Mouse (Mus musculus): ENCODE measurements at regions not wholly inside any gene's neighbourhood (a gene's known extent, or its start where the extent isn't known, plus 50 kb on each side); places are given as distances from the start of the nearest gene placed in this dataset.

GRCm38 (mm10) chr10:117896911-117897643 lies 51.2 kb upstream of the Rap1b start:
- no peak for DNase-seq

DNA sequence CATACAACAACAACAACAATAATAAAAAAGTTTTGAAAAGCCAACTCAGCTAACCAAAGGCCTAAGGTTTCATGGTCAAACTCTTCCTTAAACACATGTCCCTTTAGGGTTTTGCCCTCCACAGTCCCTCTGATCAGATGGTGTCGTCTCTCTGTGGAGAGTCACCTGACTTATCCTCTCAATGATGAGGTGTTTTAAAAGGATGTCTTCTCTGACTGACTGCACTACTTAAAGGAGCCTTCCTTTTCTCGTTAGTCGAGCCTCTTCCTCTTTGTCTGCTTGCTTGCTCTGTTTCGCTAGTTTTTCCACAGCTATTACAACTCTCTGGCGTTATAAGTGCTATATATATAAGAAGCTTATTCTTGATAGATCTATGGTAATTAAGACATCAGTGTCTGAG lies 51.9 kb upstream of the Rap1b start:
- no peak for DNase-seq

DNA sequence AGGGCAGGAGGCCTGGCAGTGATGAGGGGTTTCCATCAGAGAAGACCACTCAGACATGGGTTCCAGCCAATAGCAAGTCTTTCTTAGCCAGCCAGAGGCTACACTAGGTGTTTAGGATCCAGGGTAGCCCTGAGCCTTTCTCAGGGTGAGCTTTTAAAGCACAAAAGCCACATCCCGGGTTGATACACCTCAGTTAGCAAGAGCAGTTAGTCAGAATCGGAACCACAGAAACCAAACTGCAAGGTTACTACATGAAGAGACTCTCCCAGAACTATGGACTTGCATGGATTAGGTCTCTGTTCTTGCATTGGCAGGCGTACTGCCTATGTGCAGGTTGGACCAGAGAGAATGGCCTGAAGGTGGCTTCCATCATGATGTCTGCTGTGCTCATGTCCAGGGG lies 52.6 kb upstream of the Rap1b start:
- no peak for DNase-seq

DNA sequence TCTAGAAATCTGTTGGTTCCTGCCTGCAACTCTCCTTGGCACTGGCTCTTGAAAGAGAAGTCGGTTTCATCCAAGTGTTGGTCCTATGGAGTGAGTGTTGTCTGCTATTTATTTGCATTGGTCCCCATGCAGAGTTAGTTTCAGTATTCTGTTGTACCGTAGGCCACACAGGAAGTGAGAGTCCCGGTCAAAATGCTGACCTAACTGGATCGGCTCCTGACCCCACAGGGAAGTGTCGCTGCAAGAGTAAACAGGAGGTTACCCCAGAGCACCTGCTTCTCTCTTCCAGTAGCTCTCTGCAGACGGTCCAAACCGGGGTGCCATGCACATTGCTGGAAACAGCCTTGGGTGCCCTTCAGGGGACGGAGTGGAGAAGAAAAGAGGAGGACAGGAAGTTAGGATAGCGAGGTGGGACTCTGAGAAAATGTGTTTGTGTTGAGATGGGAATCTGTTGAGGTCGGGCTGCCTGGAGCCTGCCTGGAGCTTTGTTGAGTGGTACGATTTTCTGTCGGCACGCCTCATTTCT lies 53.6 kb upstream of the Rap1b start:
- DNase-seq, result no peak

DNA sequence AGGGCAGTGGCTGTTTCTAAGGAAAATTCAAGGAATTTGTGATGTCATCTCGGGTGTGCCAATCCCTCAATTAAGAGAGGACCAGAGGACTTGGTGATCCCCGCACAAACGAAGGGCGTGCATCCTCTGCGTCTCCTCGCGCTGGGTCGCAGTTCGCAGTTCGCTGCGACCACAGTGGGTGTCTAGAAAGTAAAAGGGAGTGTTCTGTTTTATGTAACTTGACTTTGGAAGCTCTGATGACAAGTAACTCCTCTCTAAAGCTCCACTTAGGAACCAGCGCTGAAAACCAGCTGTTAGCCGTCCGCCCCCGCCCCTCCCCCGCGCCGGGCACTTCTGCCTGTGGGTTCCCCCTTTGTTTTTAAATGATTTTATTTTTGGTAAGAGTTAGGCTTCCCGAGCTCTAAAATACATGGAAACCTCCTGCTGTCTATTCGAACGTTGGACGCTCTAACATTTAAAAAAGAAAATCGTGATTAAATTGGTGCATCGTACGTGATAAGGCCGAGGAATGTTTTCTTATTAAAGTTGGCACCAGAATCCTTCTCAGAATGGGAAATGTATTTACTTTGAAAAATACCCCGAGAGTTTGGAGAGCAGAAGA lies 59.9 kb upstream of the Rap1b start:
- DNase-seq, result no peak

DNA sequence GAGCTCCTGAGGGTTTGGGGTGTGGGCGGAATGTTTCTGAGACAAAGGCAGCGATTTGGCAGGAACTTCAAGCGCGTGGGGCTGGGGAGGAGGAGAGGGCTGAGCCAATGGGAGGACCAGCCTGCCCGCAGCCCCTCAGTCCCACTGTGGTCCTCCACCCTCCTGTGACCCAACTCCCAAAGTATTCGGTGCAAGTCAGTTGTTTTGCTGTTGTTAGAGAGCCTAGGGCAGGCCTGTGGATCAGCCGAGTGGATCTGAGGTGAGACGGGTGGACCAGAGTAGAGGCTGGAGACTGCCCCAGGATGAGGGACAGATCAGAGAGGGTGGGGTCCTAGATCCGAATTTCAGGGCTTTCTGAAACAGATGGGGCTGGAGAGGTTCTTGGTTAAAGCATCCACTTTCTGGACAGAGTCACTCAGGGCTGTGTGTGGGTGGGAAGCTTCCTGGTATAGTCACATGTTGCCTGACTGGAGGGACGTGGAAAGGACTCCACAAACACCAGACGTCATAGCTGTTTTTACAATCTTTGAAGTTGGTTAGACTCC lies 60.5 kb upstream of the Rap1b start:
- peak in 1 of 2 experiments; percentile 8 for DNase-seq

GRCm38 (mm10) chr10:117908079-117908675 lies 62.3 kb upstream of the Rap1b start:
- DNase-seq, result no peak

- DNase-seq, result no peak
These were observed 63.3 kb upstream of the Rap1b start for GRCm38 (mm10) chr10:117909155-117909554.

DNA sequence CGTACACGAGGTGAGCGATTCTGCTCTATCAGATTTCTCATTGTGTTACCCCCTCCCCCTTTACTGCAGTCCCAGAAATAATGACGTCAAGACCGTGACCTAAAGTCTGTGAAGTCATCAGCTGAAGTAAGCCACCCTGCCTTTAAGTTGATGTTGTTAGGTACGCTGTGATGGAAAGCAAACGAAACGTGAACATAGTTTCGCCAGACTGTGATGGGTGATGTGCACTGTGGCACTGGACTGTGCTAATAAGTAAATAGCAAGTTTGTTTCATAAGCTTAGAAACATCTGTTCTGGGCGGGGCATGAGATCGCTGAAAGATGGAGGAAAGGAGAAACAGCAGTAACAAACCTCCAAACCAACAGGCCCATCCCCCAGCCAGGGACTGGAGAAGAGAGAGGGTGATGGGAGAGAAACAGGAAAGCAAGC lies 64.0 kb upstream of the Rap1b start:
- no peak for DNase-seq

- DNase-seq, result no peak
These were observed 64.6 kb upstream of the Rap1b start for GRCm38 (mm10) chr10:117910426-117910825.

- DNase-seq, result no peak
These were observed 69.3 kb upstream of the Rap1b start for GRCm38 (mm10) chr10:117915011-117915735.

DNA sequence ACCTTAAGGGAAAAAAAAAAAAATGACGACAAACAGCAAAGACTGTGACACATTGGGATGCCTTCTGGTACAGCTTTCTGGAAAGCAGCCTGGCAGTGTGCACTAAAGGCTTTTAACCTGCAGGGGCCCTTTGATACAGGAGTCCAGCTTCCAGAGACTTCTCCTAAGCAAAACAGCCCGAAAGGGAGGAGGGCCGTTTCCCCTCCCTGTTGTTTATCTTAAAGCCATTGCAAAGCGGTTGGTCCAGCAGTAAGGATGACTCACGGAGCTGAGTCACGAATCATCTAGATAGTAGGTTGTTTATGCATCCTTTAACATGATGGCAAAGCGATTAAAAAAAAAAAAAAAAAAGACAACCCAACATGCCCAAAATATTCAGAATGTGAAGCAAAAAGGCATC lies 70.4 kb upstream of the Rap1b start:
- DNase-seq, result no peak

- DNase-seq, result no peak
These were observed 72.0 kb upstream of the Rap1b start for GRCm38 (mm10) chr10:117917870-117918269.

GRCm38 (mm10) chr10:117918616-117919015 lies 72.8 kb upstream of the Rap1b start:
- no peak for DNase-seq

GRCm38 (mm10) chr10:117919186-117919941 lies 73.5 kb upstream of the Rap1b start:
- no peak for DNase-seq

GRCm38 (mm10) chr10:117925186-117925585 lies 79.4 kb upstream of the Rap1b start:
- DNase-seq, result no peak

- no peak for DNase-seq
These were observed 80.0 kb upstream of the Rap1b start for GRCm38 (mm10) chr10:117925611-117926555.

- DNase-seq, result no peak
These were observed 83.2 kb upstream of the Rap1b start for GRCm38 (mm10) chr10:117928998-117929397.

- no peak for DNase-seq
These were observed 89.0 kb upstream of the Rap1b start for GRCm38 (mm10) chr10:117934797-117935196.

DNA sequence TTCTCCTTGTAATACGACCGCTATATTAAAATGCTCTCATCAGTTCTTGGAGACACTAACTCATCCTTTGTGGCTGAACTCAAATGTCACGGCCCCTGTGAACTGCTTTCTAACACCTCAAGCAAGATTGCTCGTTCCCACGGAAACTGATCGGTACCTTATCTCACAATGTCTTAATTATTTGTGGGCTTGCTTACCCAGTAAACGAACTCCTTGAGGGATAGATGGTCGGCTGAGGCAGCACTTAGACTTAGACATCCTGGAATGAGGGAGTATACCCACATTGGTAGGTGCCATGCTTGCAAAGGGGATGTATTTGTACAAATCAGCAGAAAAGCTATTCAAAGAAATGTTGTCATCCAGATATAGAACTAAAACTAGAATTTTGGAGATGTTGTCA lies 92.9 kb upstream of the Rap1b start:
- DNase-seq, result no peak
